Mouse (Mus musculus): ENCODE results near the gene E330021D16Rik.

- no peak for TF ChIP-seq GATA1 (IDR thresholded peaks at IDR 0.05; ENCODE audit: borderline replicate concordance, low read length)
- TF ChIP-seq FLI1 (IDR thresholded peaks at IDR 0.05; ENCODE audit: low read length) = no peak
These were observed 18.2 kb upstream of the E330021D16Rik start for GRCm38 (mm10) chr6:136433573-136433972.
